Mouse (Mus musculus): Measurements from ENCODE around the gene Rhbdl1. TPM values are rescaled to one million over a fixed set of nuclear protein-coding genes. Genes with fewer than 3 reads are reported as not detected.

Rhbdl1 gene
- polyA plus RNA-seq, 1 experiment, result 1.6 TPM

DNA sequence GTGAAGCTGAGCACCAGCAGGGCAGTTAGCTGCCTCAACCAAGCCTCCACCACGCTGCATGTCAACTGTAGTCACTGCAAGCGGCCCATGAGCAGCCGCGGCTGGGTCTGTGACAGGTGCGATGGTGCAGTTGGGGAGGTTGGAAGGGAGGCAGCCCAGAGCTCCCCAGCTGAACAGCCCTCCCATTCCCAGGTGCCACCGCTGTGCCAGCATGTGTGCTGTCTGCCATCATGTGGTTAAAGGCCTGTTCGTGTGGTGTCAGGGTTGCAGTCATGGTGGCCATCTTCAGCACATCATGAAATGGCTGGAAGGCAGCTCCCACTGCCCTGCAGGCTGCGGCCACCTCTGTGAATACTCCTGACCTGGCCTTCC, 8.9 kb downstream of the Rhbdl1 start:
- H3K4me1 ChIP-seq (ENCODE audit: control insufficient read depth, insufficient read depth, low read length), result peaks cover 18% of the 10 kb centered on the region
- H3K27ac ChIP-seq (ENCODE audit: insufficient read depth, low read depth, low read length), result no peak overlapping the region
- TF ChIP-seq POLR2A (IDR thresholded peaks at IDR 0.05; ENCODE audit: borderline replicate concordance, low read depth, low read length), result no peak
- H3K4me3 ChIP-seq (ENCODE audit: insufficient read depth, low read length), result peak overlapping the region; percentile 77

GRCm38 (mm10) chr17:25827546-25828222, 9.4 kb downstream of the Rhbdl1 start:
- Histone ChIP-seq H3K27ac (ENCODE audit: insufficient read depth, low read depth, low read length) (no peak overlapping the region), H3K4me1 (ENCODE audit: control insufficient read depth, insufficient read depth, low read length) (peaks cover 21% of the 10 kb centered on the region), H3K4me3 (ENCODE audit: insufficient read depth, low read length) (no peak overlapping the region)
- TF ChIP-seq POLR2A (IDR thresholded peaks at IDR 0.05; ENCODE audit: borderline replicate concordance, low read depth, low read length), result no peak

GRCm38 (mm10) chr17:25827011-25827410, 10.1 kb downstream of the Rhbdl1 start:
- no peak for TF ChIP-seq POLR2A (IDR thresholded peaks at IDR 0.05; ENCODE audit: borderline replicate concordance, low read depth, low read length)
- no peak for TF ChIP-seq CTCF (IDR thresholded peaks at IDR 0.05; ENCODE audit: low read depth, low read length)
- H3K4me1 ChIP-seq (ENCODE audit: control insufficient read depth, insufficient read depth, low read length), result peaks cover 21% of the 10 kb centered on the region
- H3K4me3 ChIP-seq (ENCODE audit: insufficient read depth, low read length), result no peak overlapping the region
- H3K27ac ChIP-seq (ENCODE audit: insufficient read depth, low read depth, low read length), result no peak overlapping the region

DNA sequence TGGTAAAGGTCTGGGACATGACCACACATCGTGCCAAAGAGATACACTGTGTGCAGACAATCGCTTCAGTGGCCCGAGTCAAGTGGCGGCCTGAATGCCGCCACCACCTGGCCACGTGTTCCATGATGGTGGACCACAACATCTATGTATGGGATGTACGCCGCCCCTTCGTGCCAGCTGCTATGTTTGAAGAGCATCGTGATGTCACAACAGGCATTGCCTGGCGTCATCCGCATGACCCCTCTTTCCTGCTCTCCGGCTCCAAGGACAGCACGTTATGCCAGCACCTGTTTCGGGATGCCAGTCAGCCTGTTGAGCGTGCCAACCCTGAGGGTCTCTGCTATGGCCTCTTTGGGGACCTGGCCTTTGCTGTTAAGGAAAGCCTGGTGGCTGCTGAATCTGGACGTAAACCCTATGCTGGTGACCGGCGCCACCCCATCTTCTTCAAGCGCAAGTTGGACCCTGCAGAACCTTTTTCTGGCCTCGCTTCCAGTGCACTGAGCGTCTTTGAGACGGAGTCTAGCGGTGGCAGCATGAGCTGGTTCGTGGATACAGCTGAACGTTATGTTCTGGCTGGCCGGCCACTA, 11.0 kb downstream of the Rhbdl1 start:
- Histone ChIP-seq H3K27ac (ENCODE audit: insufficient read depth, low read depth, low read length) (no peak overlapping the region), H3K4me1 (ENCODE audit: control insufficient read depth, insufficient read depth, low read length) (peaks cover 17% of the 10 kb centered on the region), H3K4me3 (ENCODE audit: insufficient read depth, low read length) (no peak overlapping the region)
- TF ChIP-seq CTCF (IDR thresholded peaks at IDR 0.05; ENCODE audit: low read depth, low read length) (no peak), POLR2A (IDR thresholded peaks at IDR 0.05; ENCODE audit: borderline replicate concordance, low read depth, low read length) (no peak)

GRCm38 (mm10) chr17:25825311-25825710, 11.8 kb downstream of the Rhbdl1 start:
- TF ChIP-seq CTCF (IDR thresholded peaks at IDR 0.05; ENCODE audit: low read depth, low read length) (no peak), POLR2A (IDR thresholded peaks at IDR 0.05; ENCODE audit: borderline replicate concordance, low read depth, low read length) (no peak)
- Histone ChIP-seq H3K4me3 (ENCODE audit: insufficient read depth, low read length) (no peak overlapping the region), H3K4me1 (ENCODE audit: control insufficient read depth, insufficient read depth, low read length) (peaks cover 17% of the 10 kb centered on the region), H3K27ac (ENCODE audit: insufficient read depth, low read depth, low read length) (no peak overlapping the region)

DNA sequence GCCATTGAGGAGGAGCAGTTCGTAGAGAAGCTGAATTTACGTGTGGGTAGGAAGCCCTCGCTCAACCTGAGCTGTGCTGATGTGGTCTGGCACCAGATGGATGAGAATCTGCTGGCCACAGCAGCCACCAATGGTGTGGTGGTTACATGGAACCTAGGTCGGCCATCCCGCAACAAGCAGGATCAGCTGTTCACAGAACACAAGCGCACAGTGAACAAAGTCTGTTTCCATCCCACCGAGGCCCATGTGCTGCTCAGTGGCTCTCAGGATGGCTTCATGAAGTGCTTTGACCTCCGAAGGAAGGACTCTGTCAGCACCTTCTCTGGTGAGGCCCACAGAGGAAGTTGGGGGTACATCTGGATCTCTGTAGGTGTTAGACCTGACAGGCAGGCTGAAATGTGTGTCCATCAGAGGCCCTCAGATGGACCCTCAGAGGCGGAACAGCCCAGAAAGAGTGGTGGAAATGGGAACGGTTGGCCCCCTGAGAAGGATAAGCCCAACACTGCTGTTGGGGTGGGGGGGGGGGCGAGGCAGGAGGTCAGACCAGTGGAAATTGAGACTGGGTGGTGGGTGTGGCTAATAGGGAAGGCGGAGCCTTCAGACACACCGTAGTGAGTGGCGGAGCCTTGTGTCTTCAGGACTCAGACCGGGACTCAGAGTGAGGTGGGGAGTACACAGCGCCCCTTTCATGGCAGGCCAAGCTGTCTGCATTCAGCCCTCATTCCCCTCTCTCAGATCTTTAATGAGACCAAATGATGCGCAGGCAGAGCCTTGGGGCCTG, 12.5 kb downstream of the Rhbdl1 start:
- Histone ChIP-seq H3K4me1 (ENCODE audit: control insufficient read depth, insufficient read depth, low read length) (peaks cover 15% of the 10 kb centered on the region), H3K27ac (ENCODE audit: insufficient read depth, low read depth, low read length) (no peak overlapping the region), H3K4me3 (ENCODE audit: insufficient read depth, low read length) (peak overlapping the region; percentile 89)
- TF ChIP-seq CTCF (IDR thresholded peaks at IDR 0.05; ENCODE audit: low read depth, low read length) (no peak), POLR2A (IDR thresholded peaks at IDR 0.05; ENCODE audit: borderline replicate concordance, low read depth, low read length) (no peak)

DNA sequence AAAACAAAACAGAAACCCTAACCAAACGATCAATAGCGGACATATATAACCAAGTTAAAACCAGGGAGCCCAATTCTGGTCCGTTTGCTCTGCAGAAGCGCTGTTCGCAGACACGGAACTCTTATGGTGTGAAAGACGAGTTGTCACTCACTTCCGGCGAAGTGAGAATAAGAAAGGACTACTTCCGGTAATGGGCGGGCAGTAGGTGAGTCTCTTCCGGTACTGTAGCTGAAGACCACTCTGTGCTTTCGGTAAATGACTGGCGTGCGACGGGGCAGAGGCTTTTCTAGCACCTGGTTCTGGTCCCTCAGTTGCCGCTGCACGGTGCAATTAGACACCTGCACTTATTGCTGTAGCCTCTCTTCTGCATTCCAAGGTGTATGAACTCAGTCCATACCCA, 13.6 kb downstream of the Rhbdl1 start, which contains the start of gene Wdr24:
Gene Wdr24 (plus strand): TSS at position 176 of the 400 bp plus-strand sequence.
- Histone ChIP-seq H3K4me1 (ENCODE audit: control insufficient read depth, insufficient read depth, low read length) (peaks cover 14% of the 10 kb centered on the region), H3K27ac (ENCODE audit: insufficient read depth, low read depth, low read length) (no peak within 1 kb of the TSS), H3K4me3 (ENCODE audit: insufficient read depth, low read length) (peak within 1 kb of the TSS; percentile 89)
- no peak for TF ChIP-seq CTCF (IDR thresholded peaks at IDR 0.05; ENCODE audit: low read depth, low read length)
- TF ChIP-seq POLR2A (IDR thresholded peaks at IDR 0.05; ENCODE audit: borderline replicate concordance, low read depth, low read length), result no peak

DNA sequence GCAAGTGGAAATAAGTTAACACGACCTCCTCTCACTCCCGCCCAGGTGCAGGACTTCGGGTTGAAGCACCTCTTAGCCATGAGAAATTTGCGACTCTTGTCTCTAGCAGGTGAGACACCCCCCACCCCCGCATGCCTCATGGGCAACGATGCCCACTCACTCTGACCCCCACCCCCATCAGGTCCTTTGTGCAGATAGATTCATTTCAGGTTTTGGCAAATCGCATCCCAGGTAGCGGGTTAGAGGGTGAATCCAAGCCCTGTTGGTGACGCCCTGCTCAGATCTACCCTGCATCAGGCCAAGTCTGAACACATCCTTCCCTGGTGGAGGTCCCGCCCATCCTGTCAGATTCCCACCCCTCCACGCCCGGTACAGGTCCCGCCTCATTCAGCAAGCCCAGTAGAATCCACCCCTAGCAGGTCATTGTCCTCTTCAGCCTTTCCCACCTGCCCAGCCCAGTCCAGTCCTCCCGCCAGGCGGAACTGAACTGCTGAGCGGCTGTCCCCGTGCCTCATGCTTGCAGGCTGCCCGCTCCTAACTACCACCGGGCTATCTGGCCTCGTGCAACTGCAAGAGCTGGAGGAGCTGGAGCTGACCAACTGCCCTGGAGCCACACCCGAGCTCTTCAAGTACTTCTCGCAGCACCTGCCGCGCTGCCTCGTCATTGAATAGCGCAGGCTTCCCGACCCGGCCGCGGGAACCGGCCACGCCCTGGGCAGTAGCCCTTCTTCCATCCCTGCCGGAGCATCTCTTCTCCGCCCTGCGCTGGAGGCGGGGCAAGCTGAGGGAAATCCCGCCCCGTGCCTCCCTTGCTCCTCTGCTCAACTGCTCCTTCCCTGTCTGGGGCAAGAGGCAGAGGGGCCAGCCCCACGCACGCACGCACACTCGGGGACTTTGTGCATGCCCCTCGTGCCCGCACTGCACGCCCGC, 18.0 kb downstream of the Rhbdl1 start:
- Histone ChIP-seq H3K4me1 (ENCODE audit: control insufficient read depth, insufficient read depth, low read length) (peaks cover 6% of the 10 kb centered on the region), H3K4me3 (ENCODE audit: insufficient read depth, low read length) (peak overlapping the region; percentile 12), H3K27ac (ENCODE audit: insufficient read depth, low read depth, low read length) (no peak overlapping the region)
- TF ChIP-seq CTCF (IDR thresholded peaks at IDR 0.05; ENCODE audit: low read depth, low read length) (no peak), POLR2A (IDR thresholded peaks at IDR 0.05; ENCODE audit: borderline replicate concordance, low read depth, low read length) (no peak)

DNA sequence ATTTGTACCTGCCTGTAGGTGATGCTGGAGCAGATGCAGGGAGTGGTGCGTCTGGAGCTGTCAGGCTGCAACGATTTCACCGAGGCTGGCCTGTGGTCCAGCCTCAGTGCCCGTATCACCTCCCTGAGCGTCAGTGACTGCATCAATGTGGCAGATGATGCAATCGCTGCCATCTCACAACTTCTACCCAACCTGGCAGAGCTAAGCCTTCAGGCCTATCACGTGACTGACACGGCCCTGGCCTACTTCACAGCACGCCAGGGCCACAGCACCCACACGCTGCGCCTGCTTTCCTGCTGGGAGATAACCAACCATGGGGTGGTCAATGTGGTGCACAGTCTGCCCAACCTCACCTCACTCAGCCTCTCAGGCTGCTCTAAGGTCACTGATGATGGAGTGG, 19.4 kb downstream of the Rhbdl1 start:
- H3K27ac ChIP-seq (ENCODE audit: insufficient read depth, low read depth, low read length), result no peak overlapping the region
- no peak for TF ChIP-seq POLR2A (IDR thresholded peaks at IDR 0.05; ENCODE audit: borderline replicate concordance, low read depth, low read length)
- TF ChIP-seq CTCF (IDR thresholded peaks at IDR 0.05; ENCODE audit: low read depth, low read length), result no peak
- no peak overlapping the region for H3K4me3 ChIP-seq (ENCODE audit: insufficient read depth, low read length)
- 0 out of 2 replicates have a peak, but pooled peaks cover 2% of the 10 kb centered on the region for H3K4me1 ChIP-seq (ENCODE audit: control insufficient read depth, insufficient read depth, low read length)
